Mouse (Mus musculus) testis, adult 2 months (tissue): ENCODE measurements at regions not wholly inside any gene's neighbourhood (a gene's known extent, or its start where the extent isn't known, plus 50 kb on each side); places are given as distances from the start of the nearest gene placed in this dataset.

Experiments
- CTCF ChIP-seq: fragments of 200-500 bp; IDR thresholded peaks from 2 replicates; pipeline ENCODE4 v1.5.1; 2012; ENCODE audit warnings: low read depth, mild to moderate bottlenecking, inconsistent platforms, low read length, moderate library complexity; ENCODE audit not compliant: control insufficient read depth, insufficient read depth, insufficient replicate concordance
- POLR2A ChIP-seq: fragments of 200-500 bp; IDR thresholded peaks from 2 replicates; pipeline ENCODE4 v1.6.1; 2012; ENCODE audit warnings: low read depth, mild to moderate bottlenecking, inconsistent platforms, low read length, moderate library complexity; ENCODE audit not compliant: control insufficient read depth

DNA sequence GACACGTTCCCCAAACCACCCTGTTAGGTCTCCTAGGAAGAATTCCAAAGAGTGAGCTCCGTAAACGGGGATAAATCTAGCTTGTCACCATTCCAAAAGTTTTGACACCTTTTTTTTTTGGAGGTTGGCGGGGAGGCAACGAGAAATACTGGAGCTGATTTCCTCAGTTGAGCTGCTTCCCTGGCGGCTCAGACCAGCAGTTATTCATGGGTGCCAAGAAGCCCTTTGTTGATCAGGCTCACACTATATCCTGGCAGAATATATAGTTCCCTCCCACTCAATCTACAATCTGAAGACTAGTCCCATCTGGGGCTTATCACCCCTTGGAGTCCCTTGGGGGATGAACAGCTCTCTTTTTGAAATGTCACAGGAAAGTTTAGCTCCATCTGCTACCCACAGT, 77.5 kb upstream of the Tiam2 start:
- TF ChIP-seq CTCF (no peak), POLR2A (no peak)
